Mouse (Mus musculus) cerebellum, adult 2 months (tissue): Measurements from ENCODE around the gene Slco1a1.

ENCODE experiments used
- CTCF ChIP-seq: fragments of 200-500 bp; IDR thresholded peaks from 2 replicates; pipeline ENCODE4 v1.5.1; 2011; ENCODE audit warnings: low read depth, mild to moderate bottlenecking, control low read depth, low read length, moderate library complexity, borderline replicate concordance; ENCODE audit not compliant: insufficient read depth
- POLR2A ChIP-seq: fragments of 200-500 bp; IDR thresholded peaks from 2 replicates; pipeline ENCODE4 v1.6.1; 2011; ENCODE audit warnings: low read length, control low read depth, borderline replicate concordance; ENCODE audit not compliant: insufficient read depth

GRCm38 (mm10) chr6:141960482-141960881 lies 13.7 kb upstream of the Slco1a1 start:
- no peak for TF ChIP-seq CTCF
- no peak for TF ChIP-seq POLR2A
